Mouse (Mus musculus): ENCODE measurements around the gene Cacng4. TPM values are rescaled to one million over a fixed set of nuclear protein-coding genes. Genes with fewer than 3 reads are reported as not detected.

The Cacng4 gene
- total RNA-seq, 2 experiments from 2014 or later, result 0.10 TPM; not detected in 1

DNA sequence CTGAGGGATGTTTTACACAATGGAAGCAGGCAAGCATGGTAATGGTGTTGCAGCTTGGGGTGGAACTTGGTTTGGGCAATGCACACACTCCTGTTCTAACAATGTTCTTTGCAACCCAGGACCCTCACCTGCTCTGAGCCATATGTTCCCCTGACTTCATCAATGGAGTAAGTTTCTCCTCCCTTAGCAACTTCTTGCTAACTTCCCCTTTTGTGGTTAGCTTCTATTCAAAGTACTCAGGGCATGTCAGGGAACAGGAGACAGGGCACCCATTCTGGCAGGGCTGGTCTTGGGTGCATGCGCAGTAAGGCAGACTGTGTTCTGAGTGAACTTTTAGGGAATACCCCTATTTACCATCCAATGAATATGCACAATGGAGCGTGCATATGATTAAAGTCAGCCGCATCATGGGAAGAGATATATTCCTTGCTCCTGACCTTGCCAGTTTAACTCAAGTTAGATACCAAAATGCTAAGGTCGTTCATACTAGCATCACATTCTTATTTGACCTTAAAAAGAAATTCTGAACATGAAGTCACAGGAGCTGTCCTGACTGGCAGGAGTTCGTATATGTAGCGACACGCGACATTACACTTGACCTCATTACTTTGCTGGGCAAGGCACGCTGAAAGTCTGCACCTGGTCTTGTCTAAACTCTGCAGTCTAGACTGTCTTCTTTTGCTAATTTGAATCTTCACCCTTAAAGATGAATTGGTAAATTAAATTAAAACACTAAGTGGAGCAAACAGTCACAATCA is 73.9 kb downstream of the Cacng4 start:
- no peak for DNase-seq

DNA sequence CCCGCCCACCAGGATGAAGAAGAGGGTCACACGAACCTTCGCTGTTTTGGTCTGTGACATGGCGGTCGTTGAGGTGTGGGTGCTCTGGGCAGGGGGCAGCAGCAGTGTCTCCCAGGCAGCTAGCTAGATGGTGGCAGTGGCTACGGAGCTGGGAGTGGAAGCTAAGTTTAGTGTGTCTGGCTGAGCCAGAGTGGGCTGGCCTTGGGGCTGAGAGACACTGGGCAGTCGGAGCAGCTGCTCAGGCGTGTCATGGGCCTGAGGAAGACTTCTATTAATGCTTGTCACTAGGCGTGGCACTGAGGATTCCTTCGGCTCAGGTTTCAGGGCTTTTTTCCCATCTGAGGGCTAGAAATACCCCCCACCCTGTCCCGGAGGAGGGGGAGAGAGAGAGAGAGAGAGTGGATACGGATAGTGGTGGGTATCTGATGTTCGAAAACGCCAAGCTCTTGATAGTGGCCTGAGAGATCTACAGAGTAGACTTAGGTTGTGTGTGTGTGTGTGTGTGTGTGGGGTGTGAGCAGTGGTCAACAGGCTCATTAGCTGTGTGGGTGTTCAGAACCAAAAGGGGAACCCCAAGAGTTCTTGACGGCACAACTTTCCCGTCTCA is 77.9 kb downstream of the Cacng4 start, which contains the start of gene Cacng1:
Gene Cacng1, minus strand, starts transcription at position 191 of the 607 bp plus-strand sequence.
- no peak for DNase-seq

DNA sequence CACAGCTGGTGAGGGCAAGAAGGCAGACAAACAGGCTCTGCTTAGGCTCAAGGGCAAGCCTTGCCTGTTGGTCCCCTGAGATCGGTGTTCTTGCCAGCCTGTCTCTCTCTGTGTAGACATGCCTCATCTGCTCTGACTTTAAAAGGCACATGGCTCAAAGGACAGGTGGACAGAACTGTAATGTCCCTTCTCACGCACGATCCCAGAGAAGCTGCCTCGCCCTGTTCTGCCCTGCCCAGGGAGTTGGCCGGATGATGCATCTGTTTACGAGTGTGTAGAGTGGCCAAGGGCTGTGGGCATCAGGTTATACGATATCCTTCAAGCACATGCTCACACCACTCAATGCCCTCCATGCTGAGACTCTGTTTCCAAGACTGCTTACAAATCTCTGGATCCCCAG is 80.0 kb downstream of the Cacng4 start:
- no peak for DNase-seq

DNA sequence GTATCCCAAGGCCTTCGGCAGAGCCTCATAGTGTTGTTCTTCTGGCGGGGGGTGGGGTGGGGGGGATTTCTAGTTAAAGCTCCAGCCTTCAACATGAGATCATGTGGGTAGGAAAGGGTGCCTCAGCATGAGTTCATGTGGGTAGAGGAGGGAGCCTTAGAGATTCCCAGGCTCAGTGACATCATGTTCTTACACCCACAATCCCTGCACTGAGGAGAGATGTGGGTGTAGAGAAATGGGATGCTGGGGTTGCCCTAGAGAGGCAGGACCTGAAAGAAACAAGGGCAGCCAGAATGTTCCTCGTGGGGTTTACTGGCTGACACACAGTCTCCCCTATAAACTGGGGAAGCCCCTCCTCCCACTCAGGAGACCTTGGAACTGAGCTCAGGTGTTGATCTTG is 84.0 kb downstream of the Cacng4 start:
- no peak for DNase-seq

DNA sequence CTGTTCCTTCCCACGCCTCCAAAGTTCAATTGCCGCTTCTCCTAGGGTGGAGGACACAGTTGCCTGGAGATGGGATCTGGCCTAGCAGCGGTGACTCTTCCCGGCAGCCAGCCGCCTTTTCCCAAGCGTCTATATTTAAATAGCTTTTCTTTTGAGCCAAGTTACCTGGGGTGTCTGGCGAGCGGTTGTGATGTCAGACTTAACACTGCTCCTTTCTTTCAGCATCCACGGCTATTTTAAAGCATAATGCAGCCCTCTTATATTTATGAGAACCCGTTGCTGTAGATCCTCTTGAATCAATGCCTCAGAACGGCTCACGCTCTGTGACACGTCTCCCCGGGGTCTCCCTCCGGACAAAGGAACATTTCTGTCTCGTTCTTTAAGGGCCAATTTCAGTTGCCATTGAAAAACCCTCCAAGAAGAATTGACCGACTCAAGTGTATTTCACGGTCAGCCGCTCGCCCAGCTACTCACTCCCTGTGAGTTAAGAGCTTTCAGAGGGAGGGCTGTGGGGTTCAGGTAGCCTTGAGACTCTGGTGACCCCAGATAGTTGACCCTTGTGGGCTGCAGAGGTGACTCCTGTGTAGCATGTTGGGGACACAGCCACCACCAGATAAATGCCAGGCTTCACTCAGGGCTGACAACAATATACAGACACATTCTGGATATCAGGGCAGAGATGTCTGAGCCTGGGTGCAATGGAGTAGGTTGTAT is 86.3 kb downstream of the Cacng4 start:
- DNase-seq, result no peak

DNA sequence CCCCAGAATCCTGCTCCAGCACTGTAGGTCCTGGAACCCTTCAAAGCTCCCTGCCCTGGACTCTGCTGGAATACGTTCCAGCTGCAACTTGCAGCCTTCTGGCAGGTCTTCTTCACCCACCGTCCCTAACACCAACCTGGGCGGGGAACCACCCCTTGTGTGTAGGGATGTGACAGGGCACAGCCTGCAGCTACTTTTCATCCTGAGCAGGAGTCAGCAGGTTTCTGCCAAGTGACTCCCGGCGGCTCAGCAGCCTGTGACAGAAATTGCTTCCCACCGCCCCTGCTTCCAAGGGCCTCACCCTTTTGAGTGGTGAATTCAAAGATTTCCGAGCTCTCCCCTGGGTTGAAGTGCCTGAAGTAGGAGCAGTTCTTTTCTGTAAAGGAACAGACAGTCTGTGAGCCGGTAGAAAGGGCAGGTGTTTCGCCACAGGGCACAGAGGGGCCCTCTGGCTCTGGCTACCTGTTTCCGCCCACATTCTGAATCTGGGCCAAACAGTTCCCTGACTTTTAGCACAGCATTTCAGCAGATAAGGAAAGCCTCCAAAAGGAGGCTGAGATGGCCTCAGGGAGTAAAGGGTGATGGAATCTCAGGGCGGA is 88.8 kb downstream of the Cacng4 start:
- no peak for DNase-seq

DNA sequence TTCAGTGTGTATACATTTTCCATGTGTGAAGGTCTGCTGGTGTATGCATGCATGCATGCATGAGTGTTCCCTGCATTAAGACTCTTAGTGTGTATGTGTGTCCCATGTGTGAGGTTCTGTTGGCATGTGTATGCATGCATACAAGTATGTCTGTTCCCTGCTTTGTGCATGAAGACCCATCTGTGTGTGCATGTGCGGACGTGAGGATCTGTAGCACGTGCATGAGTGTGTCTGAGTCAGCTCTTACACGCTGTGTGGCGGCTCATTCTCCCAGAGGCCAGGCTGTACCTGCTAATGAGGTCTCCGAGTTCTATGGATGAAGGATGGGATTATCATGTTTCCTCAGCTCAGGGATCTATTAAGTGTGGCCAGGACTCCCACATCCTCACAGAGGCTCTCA is 89.3 kb downstream of the Cacng4 start:
- no peak for DNase-seq

DNA sequence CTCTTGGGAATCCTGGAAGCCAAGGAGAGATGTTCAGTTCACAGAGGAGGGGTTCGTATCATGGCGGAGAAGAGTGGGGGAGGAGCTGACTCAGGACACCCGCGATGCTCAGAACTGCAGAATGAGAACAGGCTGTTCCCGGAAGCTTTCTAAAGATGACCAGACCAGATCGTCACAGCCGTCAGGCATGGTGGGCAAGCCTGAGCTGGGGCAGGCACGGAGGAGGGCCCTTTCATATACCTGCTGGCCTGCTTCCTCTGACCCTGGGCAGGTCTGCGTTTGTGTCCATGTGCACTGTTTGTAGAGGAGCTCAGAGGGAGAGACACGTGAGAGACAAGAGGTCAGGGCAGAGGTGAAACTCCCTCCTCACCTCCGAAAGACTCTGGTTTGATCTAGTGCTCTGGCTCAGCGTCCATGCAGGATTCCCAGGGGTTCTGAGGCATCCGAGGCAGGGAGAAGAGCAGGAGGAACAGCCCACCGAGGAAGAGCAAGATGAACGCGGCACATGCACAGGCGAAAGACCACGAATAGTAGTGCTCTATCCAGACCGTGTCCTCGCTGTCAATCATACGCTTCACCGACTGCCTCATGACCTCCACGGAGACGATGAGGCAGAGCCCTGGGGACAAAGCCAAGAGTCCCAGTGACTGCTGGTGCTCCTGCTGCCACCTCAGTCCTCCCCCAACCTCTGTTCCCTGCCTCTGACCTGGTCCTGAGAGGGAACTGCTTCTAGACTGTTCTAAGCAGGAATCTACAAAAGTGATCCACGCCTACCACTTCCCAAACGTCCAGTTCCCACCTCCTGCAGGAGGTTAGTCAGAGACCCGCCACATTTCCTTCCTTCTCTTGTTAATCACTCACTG is 90.9 kb downstream of the Cacng4 start:
- peak; percentile 10 to 30 for DNase-seq

DNA sequence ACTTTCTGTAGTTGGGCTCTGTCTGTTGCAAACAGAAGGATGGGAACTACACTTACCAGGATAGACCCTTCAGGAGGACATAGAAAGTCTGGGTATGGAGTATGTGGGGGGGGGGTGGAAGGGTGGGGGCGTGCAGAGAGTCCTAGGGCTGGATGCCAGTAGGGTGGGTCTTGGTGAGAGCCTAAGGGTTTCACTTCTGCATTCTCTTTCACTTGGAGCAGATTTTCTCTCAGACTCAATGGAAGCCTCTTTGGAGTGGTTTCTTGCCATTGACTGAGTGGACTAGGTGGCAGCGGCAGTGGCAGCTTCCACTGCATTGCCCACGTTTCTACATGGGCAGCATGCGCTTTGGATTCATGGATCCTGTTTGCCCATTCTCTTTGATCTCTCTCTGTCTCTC is 94.4 kb downstream of the Cacng4 start:
- DNase-seq, result no peak

DNA sequence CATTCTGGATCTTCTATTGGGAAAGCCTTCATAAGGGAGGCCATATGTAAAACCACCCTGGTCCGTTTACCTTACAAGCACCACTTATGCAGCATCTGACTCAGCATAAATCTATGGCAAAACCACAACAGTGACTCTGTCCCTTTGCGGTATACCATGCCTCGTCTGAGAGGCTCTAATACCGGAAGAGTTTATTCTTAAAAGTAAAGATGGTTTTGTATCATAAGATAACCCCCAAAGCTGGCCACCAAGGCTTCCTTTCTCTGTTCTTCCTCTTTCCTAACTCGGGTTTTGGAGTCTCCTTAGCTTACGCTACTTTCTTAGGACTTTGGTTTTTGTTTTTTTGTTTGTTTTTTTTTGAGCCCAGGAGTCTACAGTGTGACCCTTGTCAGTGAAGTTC is 101.0 kb downstream of the Cacng4 start:
- no peak for DNase-seq

DNA sequence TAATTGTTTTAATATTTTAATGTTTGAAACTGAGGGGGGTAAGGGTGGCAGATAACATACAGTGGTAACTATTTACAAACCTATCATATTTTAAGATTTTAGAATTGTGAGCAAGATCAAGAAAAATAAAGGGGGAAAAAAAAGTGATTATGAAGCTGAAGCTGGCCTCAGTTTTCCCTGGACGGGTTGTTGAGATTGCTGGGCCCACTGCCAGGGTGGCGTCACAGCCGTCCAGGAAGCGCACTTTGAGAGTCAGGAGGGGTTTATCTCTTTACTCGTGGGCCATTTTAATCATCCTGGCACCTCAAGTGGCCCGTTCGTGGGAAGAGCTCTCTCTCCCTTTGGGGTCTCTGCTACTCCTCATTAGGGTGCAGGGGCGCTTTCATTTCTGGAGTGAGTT is 102.8 kb downstream of the Cacng4 start:
- DNase-seq, result peak in 1 of 2 experiments; percentile 16

DNA sequence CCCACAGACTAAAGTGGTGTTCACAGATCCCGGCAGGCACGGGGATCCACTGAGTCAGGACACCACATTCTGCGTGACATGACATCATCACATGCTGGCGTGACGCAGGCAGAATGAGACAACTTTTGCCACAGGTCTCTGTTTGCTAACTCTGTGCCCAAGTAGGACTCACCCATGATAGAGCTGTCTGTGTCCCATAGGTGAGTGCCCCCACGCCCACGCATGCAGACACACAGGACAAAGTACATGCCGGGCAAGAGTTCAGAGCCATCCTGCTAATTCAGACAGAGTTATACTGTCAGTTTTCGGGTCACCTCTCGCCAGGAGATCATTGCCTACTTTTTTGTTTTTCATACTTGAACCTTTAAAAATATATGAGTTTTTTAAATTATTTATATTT is 105.9 kb downstream of the Cacng4 start:
- DNase-seq, result no peak

DNA sequence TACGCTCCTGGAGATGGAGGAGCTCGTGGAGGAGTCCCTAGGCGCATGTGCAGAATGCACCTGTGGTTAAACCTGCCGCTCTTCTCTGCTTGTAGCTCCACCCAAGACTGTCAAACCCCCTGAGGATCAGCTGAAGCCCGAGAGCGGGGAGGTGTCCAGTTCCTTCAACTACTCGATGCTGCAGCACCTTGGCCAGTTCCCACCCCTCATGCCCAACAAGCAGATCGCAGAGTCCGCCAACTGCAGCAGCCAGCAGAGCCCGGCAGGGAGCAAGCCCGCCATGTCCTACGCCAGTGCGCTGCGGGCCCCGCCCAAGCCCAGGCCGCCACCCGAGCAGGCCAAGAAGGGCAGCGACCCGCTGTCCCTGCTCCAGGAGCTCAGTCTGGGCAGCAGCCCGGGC is 108.1 kb downstream of the Cacng4 start:
- no peak for DNase-seq

DNA sequence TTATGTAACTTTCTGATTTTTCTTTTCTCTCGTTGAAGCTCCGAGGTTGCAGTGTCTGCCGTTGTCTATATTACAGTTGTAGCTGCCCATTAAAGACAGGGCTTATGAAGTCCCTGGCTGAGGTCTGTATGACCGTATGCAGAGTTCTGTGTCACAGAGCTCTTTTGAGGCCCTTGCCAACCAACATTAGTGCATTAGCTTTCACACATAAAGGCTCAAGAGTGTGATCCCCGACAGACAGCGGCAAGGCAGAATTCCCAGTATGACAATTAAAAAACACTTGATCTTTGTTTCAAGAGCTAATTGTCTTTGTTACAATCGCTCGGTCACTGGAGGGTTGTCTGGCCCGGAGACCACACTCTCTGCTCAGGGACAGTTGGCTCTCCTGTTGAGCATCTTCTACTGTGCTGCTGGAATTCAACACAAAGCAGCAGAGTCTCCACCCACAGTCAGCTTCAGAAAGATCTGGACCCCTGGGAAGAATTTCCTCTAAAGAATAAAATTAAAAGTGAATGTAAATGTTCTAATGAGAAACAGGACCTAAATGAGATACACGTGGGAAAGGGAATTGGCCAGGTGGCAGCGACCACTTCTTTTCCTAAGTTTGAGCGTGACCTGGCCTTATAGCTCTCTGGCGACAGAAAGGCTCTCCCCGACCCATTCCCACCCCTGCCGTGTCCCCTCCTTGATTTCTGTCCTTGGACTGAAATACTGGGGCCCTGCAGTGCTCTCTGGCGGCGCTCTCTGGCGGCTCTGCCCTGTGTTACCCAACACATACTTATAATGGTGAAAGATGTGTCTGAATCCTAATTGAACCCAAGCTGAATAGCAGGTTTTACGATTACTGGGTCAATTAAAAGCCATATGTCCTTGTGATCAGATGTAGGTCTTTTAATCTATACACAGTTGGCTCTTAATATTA is 110.6 kb downstream of the Cacng4 start:
- DNase-seq, result no peak

DNA sequence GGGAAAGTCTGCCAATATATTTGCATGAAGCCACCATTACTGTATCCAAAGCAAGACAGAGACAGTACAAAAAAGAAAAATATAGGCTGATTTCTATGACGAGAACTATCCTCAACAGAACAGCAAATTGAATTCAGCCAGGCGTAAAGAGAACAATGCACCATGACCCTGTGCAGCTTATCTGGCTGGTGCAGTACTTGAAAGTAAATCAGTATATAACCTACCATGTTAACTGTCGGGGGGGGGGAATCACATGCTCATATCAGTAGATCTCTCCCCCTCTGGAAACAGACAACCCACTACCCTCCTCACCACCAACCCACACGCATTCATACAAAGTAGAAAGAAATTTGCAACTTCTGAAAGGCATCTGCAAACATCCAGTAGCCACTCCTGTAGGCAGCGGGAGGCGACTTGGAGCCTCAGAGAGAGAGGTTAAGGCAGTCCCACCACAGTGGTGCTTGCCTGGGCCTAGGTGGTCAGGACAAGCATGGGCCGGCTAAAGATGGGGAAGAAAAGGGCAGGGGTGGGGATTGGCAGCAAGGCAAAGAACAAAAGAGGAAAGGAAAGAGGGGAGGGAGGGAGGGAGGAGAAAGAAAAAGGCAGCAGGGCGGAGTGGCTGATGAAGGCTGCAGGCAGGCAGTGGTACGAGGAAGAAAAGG is 111.5 kb downstream of the Cacng4 start:
- no peak for DNase-seq

Other genes starting within 250 kb of the Cacng4 start
- 10 to 100 TPM; 23.8 to 26.8 TPM for gene Helz, start 246.6 kb downstream of the Cacng4 start, total RNA-seq (2021)
- gene Cacng1, start 78.0 kb downstream of the Cacng4 start, total RNA-seq (2021), result not detected
- gene Cacng5, start 120.5 kb upstream of the Cacng4 start, total RNA-seq (2021), result not detected